ENCODE assay signal across 8 mouse cellular contexts in genomic region chr3:63295657-63296231, GRCm38 (mm10). TPM values are rescaled to one million over a fixed set of nuclear protein-coding genes. Genes with fewer than 3 reads are reported as not detected.
DNase-seq lines count a peak whose midpoint lies in the region; ATAC-seq lines count a peak whose summit lies in the region.

No protein-coding gene starts in this region.

- H3K36me3 ChIP-seq in forebrain, embryonic 10.5 days (replicated peaks): no peaks in the 10 kb centered on the region
- H3K36me3 ChIP-seq in heart, embryonic 14.5 days (ENCODE audit: control insufficient read depth, insufficient read depth, low read length): no peaks in the 10 kb centered on the region
- H3K36me3 ChIP-seq in kidney, embryonic 15.5 days: no peaks in the 10 kb centered on the region

- peak overlapping the region; percentile 74 for H3K9ac ChIP-seq in heart, embryonic 14.5 days (ENCODE audit: low read length)
- H3K9ac ChIP-seq in kidney, embryonic 15.5 days: peak overlapping the region; percentile 74

- under 1% methylated on average over 48 of the region's 54 CpGs for WGBS in forebrain, embryonic 10.5 days
- 0% methylated on average over 46 of the region's 54 CpGs for WGBS in heart, embryonic 14.5 days
- WGBS in kidney, embryonic 15.5 days: under 1% methylated on average over 52 of the region's 54 CpGs

- peak; percentile 29 for DNase-seq in urinary bladder, adult 2 months (ENCODE audit: low spot score)
- DNase-seq in urinary bladder, postnatal 10 days (ENCODE audit: low spot score): no peak
- peak; percentile 61 for DNase-seq in forebrain, embryonic 10.5 days (ENCODE audit: extremely low spot score, low spot score)
- DNase-seq in lung, adult 18-20 months: peak; percentile 71 to 76
- peak; percentile 50 for DNase-seq in ovary, adult 18-20 months (ENCODE audit: low spot score)
- DNase-seq in natural killer cell, adult 2 months (ENCODE audit: low spot score in 2 of 2): no peak

- H3K4me2 ChIP-seq in heart, embryonic 14.5 days (ENCODE audit: low read length): peak overlapping the region; percentile 98
- H3K4me2 ChIP-seq in kidney, embryonic 15.5 days: peak overlapping the region; percentile 95

- H3K4me1 ChIP-seq in forebrain, embryonic 10.5 days: peaks cover 22% of the 10 kb centered on the region
- H3K4me1 ChIP-seq in heart, embryonic 14.5 days (ENCODE audit: control insufficient read depth in 2 of 2, insufficient read depth in 2 of 2, low read length in 2 of 2): peaks cover 1 to 9% of the 10 kb centered on the region in 2 experiments; a peak in 3 of 4 replicates
- peaks cover 6% of the 10 kb centered on the region; the same call in 1 of the 2 replicates for H3K4me1 ChIP-seq in kidney, embryonic 15.5 days

- peak; percentile 59 for ATAC-seq in heart, embryonic 14.5 days (ENCODE audit: insufficient number of reproducible peaks, insufficient read depth, low FRiP score, low read depth)
- peak; percentile 91 for ATAC-seq in kidney, embryonic 15.5 days (replicated peaks; ENCODE audit: low FRiP score)

- H3K27ac ChIP-seq in forebrain, embryonic 10.5 days: peak overlapping the region; percentile 89
- H3K27ac ChIP-seq in heart, embryonic 14.5 days (replicated peaks in 1 of 2; ENCODE audit: control insufficient read depth in 1 of 2, insufficient read depth in 1 of 2, low read depth in 2 of 2, low read length in 2 of 2): peak overlapping the region; percentile 20 to 70
- peak overlapping the region; percentile 92 for H3K27ac ChIP-seq in kidney, embryonic 15.5 days

- H3K9me3 ChIP-seq in forebrain, embryonic 10.5 days: no peaks in the 10 kb centered on the region
- no peaks in the 10 kb centered on the region for H3K9me3 ChIP-seq in heart, embryonic 14.5 days (ENCODE audit: control insufficient read depth, low read length)
- H3K9me3 ChIP-seq in kidney, embryonic 15.5 days (replicated peaks): no peaks in the 10 kb centered on the region

- peak overlapping the region; percentile 86 for H3K4me3 ChIP-seq in forebrain, embryonic 10.5 days
- H3K4me3 ChIP-seq in heart, embryonic 14.5 days (ENCODE audit: control insufficient read depth in 1 of 2, insufficient read depth in 1 of 2, low read depth in 1 of 2, low read length in 2 of 2): peak overlapping the region; percentile 61 to 83
- H3K4me3 ChIP-seq in kidney, embryonic 15.5 days (replicated peaks): peak overlapping the region; percentile 75

- H3K27me3 ChIP-seq in forebrain, embryonic 10.5 days (ENCODE audit: poor library complexity, severe bottlenecking): peaks cover 21% of the 10 kb centered on the region
- no peaks in the 10 kb centered on the region for H3K27me3 ChIP-seq in heart, embryonic 14.5 days (ENCODE audit: control insufficient read depth, insufficient read depth, low read length)
- H3K27me3 ChIP-seq in kidney, embryonic 15.5 days: no peaks in the 10 kb centered on the region; the same call in 1 of the 2 replicates

RNA-seq across cellular contexts. Expression of gene Mme, which starts 54.4 kb away (rescaled TPM):
- 0.62 and 0.88 TPM in 2 replicates for polyA plus RNA-seq in urinary bladder, adult 2 months (2012; rRNA removed)
- 14.3 and 16.4 TPM in 2 replicates for polyA plus RNA-seq in forebrain, embryonic 10.5 days (2016; fragmentation: Nextera tagmentation; extraction: Ambion mirVana)
- 6.1 and 6.5 TPM in 2 replicates for polyA plus RNA-seq in heart, embryonic 14.5 days (2014; fragmentation: Nextera tagmentation; extraction: Ambion mirVana)
- 31.0 and 33.2 TPM in 2 replicates for polyA plus RNA-seq in kidney, embryonic 15.5 days (2015; fragmentation: Nextera tagmentation; extraction: Ambion mirVana)

Comparison
In these comparisons a context has a peak if more than half of its experiments do, and no peak if none do; other contexts are left out.
1. DNase-seq: peak in urinary bladder, adult 2 months (single experiment), forebrain, embryonic 10.5 days (single experiment), lung, adult 18-20 months (2 of 2) and ovary, adult 18-20 months (single experiment); none in urinary bladder, postnatal 10 days (single experiment) and natural killer cell, adult 2 months (0 of 2).
2. Peak in every context shown above with its lines, with median percentiles within 50 percentile points of each other: H3K27ac ChIP-seq and H3K4me3 ChIP-seq.